Mouse (Mus musculus): ENCODE measurements around the gene Fam169a. TPM values are rescaled to one million over a fixed set of nuclear protein-coding genes. Genes with fewer than 3 reads are reported as not detected.
"Not testable (repeated sequence)": the region's sequence is repeated elsewhere in the genome, so short reads cannot be mapped to it uniquely, and the experiment has no call there.

Fam169a gene
- 6.9 and 10.1 TPM in 2 replicates for total RNA-seq (2021)
- long read RNA-seq, full-length matches to known transcripts = 1 of 4 reads
- long read RNA-seq, partial matches to known transcripts = 0 of 4 reads
- long read RNA-seq, other reads (novel, unspliced or antisense) = 3 of 4 reads

- no peak for DNase-seq
These were observed at the start of gene Fam169a for GRCm38 (mm10) chr13:97066649-97067550. Gene Fam169a, plus strand, starts transcription at chr13:97067286.

DNA sequence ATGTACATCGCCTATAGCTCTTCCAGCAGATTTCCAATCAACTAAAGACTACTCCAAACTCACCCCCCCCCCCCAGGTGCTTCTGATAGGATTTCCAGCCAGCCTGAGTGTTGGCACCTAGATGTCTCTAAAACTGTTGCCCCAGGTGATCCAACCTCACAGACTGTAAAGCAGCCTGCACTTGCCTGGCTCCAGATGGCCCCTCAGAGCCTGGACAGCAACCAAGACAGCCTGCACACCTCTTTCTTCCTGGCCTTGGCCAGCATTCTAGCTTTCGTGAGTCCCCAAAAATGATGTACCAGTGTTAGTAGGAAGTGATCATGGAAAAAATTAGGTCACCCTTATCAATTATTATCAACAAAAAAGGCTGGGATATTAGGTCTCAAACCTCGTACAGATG is 49.4 kb upstream of the Fam169a start:
- no peak for DNase-seq

- DNase-seq = no peak
These were observed 47.0 kb upstream of the Fam169a start for GRCm38 (mm10) chr13:97020122-97020521.

- no peak for DNase-seq
These were observed 45.2 kb upstream of the Fam169a start for GRCm38 (mm10) chr13:97021906-97022305.

GRCm38 (mm10) chr13:97030075-97030474 is 37.0 kb upstream of the Fam169a start:
- DNase-seq = no peak

DNA sequence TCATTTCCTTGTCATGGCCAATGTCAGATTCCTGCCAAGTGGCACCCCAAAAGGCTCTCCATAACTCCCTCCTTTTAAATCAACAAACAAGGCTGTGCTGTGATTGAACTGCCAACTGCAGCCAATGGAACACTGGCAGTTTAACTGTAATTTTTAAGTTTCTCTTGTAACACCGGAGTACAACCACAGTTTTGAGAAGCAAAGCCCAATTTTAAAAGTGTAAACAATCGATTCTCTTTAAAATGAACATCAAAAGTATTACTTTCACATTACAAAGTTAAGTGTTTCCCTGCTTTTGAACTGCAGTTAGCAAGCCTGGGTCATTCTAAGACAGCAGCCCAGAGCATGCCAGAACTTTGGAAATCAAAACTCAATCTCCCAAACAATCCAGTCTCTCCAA is 32.8 kb upstream of the Fam169a start, which contains the start of gene 1700029F12Rik:
Gene 1700029F12Rik (minus strand): TSS at position 101 of the 400 bp plus-strand sequence.
- no peak for DNase-seq

DNA sequence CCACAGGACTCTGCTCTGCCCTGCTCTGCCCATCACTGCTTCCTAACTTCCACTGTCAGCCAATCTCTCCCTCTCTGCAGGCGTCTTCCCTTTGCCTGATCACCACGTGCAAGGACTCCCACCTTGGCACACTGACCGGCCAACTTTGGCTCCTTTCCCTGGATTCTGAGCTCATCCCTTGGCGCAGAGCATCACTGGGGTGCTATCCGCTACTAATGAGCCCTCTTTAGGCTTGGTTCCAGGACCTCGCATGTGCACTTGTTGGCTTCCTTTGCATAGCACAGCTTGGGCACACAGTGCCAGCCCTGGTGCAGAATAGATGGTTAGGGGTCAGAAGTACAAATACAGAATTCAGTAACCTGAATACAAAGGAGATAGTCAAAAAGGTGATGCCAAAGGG is 15.9 kb upstream of the Fam169a start:
- peak; percentile 60 for DNase-seq

DNA sequence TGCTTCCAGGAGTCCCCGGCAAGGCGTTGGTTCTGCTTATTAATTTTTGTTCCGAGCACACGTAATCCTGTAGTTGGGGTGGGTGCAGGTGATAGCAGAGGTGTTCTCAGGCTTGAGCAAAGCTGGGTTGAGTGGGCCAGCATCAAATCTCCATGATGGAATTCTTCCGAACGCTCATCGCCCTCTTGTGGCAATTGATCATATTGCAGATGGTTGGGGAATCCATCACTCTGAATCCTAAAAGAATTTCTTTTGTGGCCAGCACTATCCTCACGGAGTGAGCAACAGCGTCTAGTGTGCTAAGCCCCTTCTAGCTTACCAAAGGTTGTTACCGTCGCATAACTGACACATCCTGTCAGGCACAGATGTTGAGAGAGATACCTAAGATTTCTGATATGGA is 14.4 kb upstream of the Fam169a start:
- DNase-seq = peak; percentile 59

DNA sequence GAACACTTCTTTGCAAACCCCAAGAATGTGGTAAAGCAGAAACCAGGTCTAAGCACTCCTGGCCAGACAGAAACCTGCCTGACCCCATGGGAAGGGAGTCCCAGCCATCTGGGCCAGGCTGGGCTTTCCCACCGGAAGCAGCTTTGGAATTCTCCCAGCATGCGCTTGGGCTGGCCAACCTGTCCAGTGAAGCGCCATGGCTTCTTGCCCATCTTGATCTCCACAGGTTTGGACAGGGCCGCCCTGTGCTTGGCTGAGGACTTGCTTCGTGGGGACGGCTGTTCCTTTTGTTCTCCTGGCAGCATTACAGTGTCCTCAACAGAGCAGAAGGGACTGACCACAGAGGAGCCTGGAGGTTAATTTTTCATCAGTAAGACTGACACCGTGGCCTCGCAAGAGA is 13.2 kb upstream of the Fam169a start:
- DNase-seq = peak; percentile 27

GRCm38 (mm10) chr13:97057817-97058216 is 9.3 kb upstream of the Fam169a start:
- peak; percentile 24 for DNase-seq

- peak; percentile 27 for DNase-seq
These were observed 7.3 kb upstream of the Fam169a start for GRCm38 (mm10) chr13:97059746-97060145.

- no peak for DNase-seq
These were observed 6.8 kb upstream of the Fam169a start for GRCm38 (mm10) chr13:97060331-97060730.

DNA sequence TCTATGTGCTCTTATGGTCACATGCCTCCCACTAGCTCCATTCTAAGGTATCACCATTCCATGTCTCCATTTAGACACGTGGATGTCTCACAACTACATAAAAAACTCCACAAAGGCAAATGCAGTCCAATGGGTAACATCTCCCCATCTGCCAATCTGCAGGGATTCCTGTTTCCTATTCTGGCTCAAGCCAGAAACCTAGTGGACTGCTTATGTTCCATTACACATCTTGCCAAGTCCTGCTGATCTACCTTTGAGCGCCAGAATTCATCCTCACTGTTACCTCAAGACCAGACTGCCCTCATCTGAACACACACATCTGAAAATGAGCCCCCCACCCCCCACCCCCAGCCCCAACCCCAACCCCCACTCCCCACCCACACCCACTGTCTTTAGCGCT is 4.9 kb upstream of the Fam169a start:
- DNase-seq = no peak

DNA sequence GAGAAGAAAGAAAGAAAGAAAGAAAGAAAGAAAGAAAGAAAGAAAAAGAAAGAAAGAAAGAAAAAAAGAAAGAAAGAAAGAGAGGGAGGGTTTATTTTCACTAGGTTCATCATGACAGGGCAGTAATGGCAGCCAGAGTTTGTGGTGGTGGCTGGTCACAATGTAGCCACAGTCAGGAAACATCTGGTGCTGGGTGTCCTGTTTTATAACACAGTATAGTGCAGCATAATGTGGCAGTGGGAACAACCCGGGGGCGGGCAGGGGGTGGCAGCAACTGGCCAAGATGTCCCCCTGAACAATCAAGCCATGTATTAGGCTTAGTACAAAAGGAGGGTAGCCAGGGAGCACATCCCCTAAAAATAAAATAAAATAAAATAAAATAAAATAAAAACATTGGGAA is 3.7 kb upstream of the Fam169a start:
- DNase-seq = no peak

DNA sequence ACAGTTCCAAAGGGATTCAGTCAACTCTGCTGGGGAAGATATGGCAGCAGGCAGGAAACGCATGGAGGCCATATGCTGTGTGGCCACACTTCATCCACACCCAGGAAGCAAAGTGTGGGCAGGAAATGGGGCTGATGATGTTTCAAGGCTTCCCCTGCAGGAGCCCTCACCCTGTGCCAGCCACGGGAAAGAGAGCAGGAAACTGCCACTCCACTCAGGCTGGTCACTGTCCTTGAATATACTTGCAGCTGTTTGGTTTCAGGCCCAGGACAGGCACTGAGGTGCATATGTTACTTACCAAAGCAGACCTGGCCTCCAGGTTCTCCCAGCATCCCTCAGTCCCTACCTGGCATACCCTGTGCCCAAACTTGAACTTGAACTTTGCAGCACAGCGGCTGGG is 2.7 kb upstream of the Fam169a start:
- no peak for DNase-seq

DNA sequence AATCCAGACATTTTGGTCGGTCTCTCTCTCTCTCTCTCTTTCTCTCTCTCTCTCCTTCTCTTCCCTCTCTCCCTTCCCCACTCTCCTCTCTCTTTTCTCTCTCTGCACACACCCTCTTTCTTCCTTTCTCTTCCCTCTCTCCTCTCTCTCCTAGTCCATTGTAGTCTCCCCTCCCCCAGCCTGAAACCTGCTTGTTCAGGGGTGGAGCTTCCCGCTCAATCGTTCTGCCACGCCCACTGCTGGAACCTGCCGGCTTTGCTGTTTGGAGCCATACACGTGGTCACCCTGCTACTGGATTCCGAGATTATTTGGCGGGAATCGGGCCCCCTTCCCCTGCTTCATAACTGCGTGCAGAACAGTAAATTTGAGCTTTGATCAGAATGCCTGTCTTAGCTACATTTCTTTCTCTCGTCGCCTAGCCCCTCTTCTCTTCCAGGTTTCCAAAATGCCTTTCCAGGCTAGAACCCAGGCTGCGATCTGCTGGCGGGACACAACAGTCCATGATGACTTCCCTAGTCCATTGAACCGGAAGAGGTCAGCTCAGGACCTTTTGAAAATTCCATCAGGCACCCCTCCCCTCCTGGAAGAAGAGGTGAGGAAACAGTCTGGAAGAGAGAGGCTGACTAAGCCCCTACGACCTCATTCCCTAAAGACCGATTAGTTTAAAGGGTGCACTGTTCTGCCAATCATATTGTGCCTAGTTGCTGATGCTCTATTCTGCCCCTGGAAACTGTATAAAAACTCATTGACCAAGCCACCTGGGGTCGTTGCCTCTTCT is 2.1 kb upstream of the Fam169a start:
- DNase-seq = not testable (repeated sequence)

GRCm38 (mm10) chr13:97067691-97068090 is 605 bp downstream of the Fam169a start:
- DNase-seq = no peak

DNA sequence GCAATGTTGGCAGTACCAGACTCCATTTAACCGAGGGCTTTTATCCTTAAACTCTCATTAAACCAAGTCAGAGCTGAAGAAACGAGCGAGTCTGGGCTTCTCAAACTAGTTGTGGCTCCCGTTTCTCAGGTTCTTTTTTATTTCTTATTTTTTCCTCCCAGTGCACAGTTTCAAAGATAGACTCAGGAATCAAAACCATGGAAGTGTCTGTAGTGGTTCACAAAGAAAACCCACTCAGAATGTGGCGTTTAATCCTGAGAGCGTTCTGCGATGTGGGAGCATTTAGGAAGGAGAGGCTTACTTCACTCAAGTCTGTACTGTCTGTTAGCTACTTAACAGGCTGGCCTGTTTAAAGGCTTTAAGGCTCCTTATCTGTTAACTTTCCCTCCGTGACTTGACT is 1.1 kb downstream of the Fam169a start:
- no peak for DNase-seq

DNA sequence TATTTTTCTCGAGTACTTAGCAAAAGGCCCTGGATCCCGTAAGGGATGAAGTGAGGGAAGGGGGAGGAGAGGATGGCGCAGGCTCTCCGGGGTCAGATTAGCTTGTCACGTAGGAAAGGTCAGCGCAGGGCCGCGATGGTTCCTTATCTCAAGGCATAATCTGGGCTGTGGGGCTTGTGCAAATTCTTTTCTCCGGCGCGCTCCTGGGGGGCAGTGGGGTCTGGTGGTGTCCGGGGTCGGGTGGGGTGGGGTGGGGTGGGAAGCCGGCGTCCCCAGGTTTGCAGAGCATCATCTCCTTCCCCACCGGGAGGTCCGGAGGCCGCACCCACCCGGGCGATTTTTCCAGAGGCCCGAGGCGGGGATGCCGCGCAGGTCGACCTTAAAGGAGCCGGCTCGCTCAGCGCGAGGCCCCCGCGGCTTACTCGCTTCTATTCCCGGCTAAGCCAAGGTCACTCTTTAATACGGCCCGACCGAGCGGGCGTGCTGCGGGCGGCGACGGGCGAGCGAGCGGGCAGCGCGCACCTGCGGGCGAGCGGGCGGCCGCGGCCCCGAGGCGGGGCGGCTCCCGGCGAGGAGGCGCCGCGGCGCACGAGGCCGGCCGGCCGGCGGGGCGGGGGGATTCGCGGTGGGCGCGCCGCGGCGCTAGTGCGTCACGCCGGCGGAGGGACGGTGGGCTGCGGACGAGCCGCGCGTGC is 4.0 kb downstream of the Fam169a start:
- peak; percentile 39 for DNase-seq

DNA sequence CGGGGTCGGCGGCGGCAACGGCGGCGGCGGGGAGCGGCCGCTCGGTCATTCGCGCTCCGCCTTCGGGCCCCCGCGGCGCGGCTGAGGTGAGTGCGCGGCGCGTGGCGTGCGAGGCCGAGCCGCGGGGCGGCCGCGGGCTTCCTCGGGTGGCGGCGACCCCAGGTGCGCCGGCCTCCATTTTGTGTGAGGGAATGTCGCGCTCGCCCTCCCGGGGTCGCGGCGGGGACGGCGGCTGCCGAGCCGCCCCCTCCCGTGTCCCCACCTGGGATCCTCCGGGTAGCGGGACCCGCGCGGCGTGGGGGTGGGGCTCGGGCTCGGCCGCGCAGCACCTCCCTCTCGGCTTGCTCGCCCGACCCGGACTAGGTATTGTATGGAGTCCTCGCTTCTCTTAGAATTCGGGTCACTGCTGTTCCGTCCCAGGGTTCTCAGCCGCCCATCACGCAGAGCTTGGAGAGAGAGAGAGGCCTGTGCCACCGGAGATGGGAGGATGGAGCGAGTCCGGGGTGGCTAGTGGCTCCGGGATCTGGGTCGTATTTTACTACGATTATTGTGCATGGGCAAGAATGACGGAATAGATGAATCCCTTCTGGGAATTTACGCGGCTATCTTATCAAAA is 4.6 kb downstream of the Fam169a start:
- DNase-seq = peak; percentile 55

DNA sequence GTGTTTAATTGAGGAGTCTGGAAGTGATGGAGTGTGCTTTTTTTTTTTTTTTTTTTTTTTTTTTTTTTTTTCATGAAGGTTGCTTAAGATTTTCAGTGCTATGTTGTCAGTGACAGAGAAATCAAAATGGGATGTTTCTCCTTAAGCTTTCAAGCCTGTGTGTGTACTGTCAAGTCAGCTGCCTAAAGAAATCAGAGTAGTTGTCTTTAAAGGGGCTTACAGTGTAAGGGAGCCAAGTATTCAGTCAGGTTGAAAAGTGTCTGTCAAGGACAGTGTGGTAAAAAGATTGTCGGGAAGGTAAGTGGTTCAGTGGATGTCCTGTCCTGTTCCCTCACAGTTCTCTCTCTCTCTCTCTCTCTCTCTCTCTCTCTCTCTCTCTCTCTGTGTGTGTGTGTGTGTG is 6.4 kb downstream of the Fam169a start:
- DNase-seq = no peak

DNA sequence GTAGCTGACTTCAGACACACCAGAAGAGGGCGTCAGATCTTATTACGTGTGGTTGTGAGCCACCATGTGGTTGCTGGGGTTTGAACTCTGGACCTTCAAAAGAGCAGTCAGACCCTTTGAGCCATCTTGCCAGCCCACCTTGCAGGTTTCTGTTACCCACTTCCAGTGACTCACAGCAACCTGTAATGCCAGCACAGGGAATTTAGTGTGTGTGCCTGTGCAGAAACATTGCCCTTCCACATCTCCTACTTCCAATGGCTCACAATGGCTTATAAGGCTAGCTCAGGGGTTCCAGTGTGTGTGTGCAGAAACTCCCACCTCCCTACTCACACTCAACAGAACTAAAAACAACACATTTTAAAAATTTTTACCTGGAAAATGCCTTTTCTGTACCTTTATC is 10.5 kb downstream of the Fam169a start:
- DNase-seq = no peak
